ENCODE assay signal across 21 mouse cellular contexts in the genomic region with DNA sequence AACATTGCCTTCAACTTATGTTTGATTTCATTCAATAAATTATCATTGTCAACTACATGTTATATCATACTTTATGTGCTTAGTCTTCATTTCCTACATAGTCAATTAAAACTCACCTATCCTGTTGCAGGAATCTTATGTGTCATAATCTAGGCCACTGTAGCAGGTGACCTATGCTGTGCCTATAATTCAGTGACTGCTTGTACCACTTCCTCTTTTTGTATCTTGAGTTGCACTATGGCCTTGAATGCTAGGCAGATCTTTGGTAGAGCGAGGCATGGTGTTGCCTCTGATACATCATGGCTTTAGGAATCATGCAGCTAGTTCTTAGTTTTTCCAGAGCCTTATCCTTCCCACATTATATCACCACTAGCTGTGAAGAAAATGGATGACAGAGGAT.
"Had no signal": no experiment of that assay in that cellular context is flagged by ENCODE, and none has a peak within 500 bp of the region (broad histone marks: within the 10 kb centered on the region; RNA-seq: fewer than 3 reads in every experiment).

No protein-coding gene starts in this region.

- DNase-seq: kidney, adult 9 months; kidney, postnatal 14 days; layer of hippocampus, adult 9-11 months; liver; lung, adult 18-20 months; lung, postnatal 10 days; lung, postnatal 4 days; thymus, adult 2 months; thymus, postnatal 14 days; thymus, postnatal 4 days had no signal

- H3K27ac ChIP-seq: layer of hippocampus, adult 2 months; limb, embryonic 10.5 days; limb, embryonic 13.5 days; liver, embryonic 12.5 days; liver, embryonic 15.5 days; lung, embryonic 15.5 days; midbrain, embryonic 12.5 days; neural tube, embryonic 13.5 days; stomach, postnatal 0 days had no signal

- H3K27me3 ChIP-seq: limb, embryonic 13.5 days; liver, embryonic 12.5 days; liver, embryonic 15.5 days; lung, embryonic 15.5 days; midbrain, embryonic 12.5 days; neural tube, embryonic 13.5 days had no signal

- H3K4me3 ChIP-seq: layer of hippocampus, adult 2 months; limb, embryonic 10.5 days; limb, embryonic 13.5 days; liver, embryonic 12.5 days; liver, embryonic 15.5 days; lung, embryonic 15.5 days; midbrain, embryonic 12.5 days; myocyte; neural tube, embryonic 13.5 days had no signal

- H3K4me2 ChIP-seq: limb, embryonic 13.5 days; liver, embryonic 12.5 days; liver, embryonic 15.5 days; lung, embryonic 15.5 days; midbrain, embryonic 12.5 days; neural tube, embryonic 13.5 days had no signal

- H3K9me3 ChIP-seq: limb, embryonic 10.5 days; limb, embryonic 13.5 days; liver, embryonic 12.5 days; liver, embryonic 15.5 days; lung, embryonic 15.5 days; midbrain, embryonic 12.5 days; neural tube, embryonic 13.5 days had no signal

- ATAC-seq: liver, embryonic 12.5 days; midbrain, embryonic 16.5 days had no signal

- H3K9ac ChIP-seq: limb, embryonic 13.5 days; liver, embryonic 12.5 days; liver, embryonic 15.5 days; lung, embryonic 15.5 days; midbrain, embryonic 12.5 days; neural tube, embryonic 13.5 days had no signal

- H3K4me1 ChIP-seq: limb, embryonic 10.5 days; limb, embryonic 13.5 days; liver, embryonic 12.5 days; liver, embryonic 15.5 days; lung, embryonic 15.5 days; midbrain, embryonic 12.5 days; neural tube, embryonic 13.5 days had no signal

- H3K36me3 ChIP-seq: limb, embryonic 10.5 days; limb, embryonic 13.5 days; liver, embryonic 12.5 days; liver, embryonic 15.5 days; lung, embryonic 15.5 days; midbrain, embryonic 12.5 days; neural tube, embryonic 13.5 days had no signal
